Mouse (Mus musculus) Muller cell, postnatal 12 days (primary cell): ENCODE data around the gene Tex29.

Experiments
- DNase-seq: peaks from one replicate; pipeline ENCODE4 v3.0.0-alpha.2; 2015; ENCODE audit errors: inconsistent ontology term

Tex29 gene

DNA sequence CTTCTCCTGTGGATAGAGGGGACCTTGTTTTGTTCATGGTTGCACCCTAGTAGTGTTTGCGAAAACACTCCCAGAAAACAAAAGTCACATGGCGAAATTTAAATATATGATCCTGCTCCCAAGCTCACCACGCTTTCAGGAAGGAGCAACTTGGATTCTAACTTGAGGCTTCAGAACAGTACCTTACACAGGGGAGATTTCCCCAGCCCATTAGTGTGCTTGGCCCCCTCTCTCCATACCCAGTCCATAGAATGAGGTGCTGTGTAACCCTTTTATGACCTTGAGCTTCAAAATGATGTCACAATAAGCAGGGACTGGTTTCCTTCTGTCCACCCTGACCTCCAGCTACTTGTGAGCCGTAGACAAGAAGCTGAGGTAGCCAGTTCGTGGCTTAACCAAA, at the start of gene Tex29:
TSS of gene Tex29 (plus strand) at position 301 of the 400 bp plus-strand sequence.
- no peak for DNase-seq

DNA sequence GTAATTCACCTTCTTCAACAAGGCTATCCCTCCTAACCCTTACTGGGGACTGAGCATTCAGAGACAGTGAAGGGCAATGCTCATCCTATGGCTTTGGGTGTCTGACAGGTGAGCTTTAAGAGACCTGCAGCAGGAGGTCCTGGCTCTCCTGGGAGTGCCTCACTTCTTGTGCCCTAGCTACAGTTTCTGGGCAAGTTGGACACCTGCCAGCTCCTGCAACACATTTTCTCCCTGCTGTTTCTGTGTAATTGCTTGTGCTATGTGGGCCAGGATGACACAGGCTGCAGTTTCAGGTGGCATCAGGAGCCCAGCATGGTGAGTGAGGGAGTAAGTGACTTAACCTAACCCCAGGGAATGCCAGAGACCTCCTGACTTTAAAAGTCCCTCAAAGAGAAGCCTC, 45.3 kb upstream of the Tex29 start:
- peak; percentile 22 for DNase-seq

- peak; percentile 68 for DNase-seq
These were observed 43.1 kb upstream of the Tex29 start for GRCm38 (mm10) chr8:11797128-11797527.

DNA sequence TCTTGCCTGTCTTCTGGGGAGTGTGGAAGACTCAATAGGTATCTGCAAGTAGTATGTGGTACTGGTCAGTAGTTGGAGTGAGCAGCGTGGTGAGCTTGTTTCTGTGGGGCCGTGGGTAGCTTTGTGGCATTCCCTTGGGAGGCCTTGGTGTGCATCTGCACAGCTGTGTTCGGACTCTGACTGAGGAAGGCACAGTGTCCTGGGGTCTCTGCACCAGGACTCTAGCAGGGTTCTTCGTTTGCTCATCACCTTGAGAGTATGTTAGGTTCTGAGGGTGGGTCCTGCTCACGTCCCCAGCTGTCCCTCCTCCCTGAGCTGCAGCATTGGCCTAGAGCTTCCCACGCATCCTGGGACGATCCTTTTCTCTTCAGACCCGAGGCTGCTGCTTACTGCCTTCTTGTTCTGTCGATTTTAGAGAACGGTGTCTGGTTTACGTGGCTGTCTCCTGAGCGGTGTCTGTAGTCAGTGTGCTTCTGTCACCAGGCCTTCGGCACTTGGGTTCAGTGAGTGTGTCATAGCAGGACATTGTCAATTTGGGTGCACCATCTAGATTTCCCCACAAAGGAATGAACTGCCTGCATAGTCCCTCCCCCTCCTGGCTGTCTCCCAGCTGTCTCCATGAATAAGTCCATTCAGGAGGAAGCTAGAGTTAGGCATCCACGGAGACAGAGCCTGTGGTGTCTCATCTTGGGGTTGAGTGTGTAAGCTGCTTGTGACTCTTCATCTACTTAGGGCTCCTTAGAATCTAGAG, 42.4 kb upstream of the Tex29 start:
- peak; percentile 98 for DNase-seq

- DNase-seq: no peak
These were observed 41.8 kb upstream of the Tex29 start for GRCm38 (mm10) chr8:11798480-11798867.

DNA sequence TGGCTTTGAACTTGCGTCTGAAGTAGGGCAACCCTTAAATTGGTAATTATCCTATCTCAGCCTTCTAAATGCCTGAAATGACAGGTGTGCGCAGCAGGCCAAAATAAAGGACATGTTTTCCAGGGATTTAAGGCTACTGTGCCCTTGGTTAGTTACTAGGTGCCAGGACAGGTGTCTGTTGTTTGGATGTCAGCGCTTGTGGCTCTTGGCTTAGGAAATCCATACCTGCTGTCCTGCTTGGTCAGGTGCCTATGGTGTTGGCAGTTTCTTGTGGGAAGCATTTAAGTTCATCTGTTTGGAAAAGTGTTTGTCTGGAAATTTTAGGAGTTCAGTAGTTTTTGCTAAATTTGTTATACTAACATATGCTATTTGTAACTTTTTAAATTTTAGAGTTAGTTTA, 41.2 kb upstream of the Tex29 start:
- DNase-seq: no peak

DNA sequence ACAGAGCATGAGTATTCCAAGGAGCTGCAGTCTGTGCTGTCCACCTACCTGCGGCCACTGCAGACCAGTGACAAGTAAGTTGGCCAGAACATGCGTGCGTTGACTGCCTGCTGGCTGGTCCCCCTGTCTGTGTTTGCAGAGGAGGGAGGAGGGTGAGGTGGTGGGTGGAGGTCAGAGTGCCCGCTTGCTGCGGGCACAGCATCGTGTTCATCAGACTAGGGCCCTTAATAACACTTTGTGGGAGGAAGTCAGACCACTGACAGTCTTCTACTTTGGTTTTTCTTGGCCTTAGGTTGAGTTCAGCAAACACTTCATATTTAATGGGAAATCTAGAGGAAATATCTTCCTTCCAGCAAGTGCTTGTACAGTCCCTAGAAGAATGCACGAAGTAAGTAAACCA, 39.8 kb upstream of the Tex29 start:
- DNase-seq: no peak

- DNase-seq: peak; percentile 86
These were observed 38.7 kb upstream of the Tex29 start for GRCm38 (mm10) chr8:11801571-11801970.

DNA sequence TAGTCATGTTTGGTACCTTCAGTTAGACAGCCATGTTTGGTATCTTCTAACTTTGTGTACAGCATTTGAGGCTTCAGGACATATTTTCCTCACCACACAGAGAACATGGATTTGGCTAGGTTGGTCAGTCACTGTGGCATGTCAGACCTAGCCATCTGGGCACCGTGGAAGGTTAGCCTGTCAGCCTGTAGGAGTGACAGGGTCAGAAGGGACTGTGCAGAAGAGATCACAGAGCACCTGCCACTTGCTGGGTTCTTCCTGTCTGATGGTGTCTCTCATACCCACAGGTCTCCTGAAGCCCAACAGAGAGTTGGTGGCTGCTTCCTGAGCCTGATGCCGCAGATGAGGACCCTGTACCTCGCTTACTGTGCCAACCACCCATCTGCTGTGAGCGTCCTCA, 35.4 kb upstream of the Tex29 start:
- DNase-seq: no peak

DNA sequence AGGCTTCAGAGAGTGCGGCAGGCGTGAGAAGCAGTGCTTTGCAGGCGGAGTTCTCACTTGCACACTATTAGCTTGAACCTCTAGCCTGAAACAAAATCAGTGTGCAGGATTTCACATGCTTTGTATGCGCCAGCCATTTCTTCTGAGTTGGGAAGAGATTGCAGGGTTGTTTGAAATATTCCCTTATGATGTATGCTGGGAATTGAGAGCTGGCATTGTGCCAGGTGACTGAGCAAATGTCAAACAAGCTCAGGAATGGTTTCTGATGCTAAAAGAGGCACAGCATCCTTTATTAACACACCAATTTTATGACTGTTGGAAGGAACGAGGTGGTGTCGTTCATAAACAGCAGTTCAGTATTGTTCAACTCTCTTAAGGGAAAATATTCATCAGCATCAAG, 34.0 kb upstream of the Tex29 start:
- no peak for DNase-seq

DNA sequence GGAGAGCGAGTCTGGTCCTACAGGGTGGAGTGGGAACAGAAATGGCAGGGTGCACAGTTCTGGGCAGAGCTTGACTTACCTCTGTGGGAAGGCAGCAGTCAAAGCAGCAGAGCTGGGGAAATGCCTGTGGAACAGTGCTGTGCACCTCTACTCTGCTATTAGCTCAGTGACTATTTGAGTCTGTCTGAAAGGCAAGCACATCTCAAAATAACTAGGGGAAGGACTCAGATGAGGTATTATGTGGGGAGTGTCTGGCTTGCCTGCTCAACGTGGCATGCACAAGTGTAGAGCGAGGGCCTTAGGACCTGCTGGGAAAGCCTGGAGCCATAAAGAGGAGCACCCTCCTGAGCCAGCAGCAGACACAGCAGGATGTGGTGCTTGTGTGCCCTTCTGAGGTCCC, 32.9 kb upstream of the Tex29 start:
- DNase-seq: no peak

DNA sequence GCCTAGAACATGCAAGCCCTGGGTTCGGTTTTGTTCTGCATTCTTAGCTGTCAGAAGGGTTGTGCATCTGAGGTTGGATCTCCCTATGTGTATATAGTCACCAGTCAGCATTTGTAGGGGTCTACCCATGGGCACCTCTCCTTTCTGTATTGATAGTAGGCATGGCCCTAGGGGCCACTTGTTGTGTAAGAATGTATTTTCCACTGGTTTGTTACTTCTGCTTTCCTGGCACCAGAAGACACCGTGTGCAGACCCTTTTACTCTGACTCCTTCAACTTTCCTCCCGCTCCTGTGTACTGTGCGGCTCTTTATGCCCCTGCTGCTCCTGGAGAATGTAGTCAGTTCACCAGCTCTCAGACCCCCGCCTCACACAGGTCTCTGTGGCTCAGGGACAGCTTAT, 32.2 kb upstream of the Tex29 start:
- no peak for DNase-seq

GRCm38 (mm10) chr8:11810426-11810825, 29.8 kb upstream of the Tex29 start:
- DNase-seq: no peak

GRCm38 (mm10) chr8:11813801-11814200, 26.5 kb upstream of the Tex29 start:
- DNase-seq: no peak

DNA sequence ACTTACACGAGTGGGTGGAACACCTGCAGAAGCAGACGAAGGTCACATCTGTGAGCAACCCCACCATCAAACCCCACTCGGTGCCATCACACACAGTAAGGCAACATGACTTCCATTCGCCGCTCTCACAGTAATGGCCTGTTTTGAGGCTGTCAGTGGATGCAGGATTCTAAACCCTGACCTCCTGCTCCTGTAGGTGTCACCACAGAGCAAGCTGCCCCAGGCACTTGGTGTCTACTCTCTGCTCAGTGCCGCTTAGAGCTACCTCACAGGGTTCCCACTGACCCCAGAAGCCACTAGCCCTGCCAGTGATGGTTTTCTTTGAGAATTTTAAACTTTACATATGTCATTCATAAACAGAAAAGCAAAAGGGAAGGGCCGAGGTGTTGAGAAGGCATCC, 25.1 kb upstream of the Tex29 start:
- DNase-seq: no peak

GRCm38 (mm10) chr8:11820136-11820535, 20.1 kb upstream of the Tex29 start:
- DNase-seq: no peak

DNA sequence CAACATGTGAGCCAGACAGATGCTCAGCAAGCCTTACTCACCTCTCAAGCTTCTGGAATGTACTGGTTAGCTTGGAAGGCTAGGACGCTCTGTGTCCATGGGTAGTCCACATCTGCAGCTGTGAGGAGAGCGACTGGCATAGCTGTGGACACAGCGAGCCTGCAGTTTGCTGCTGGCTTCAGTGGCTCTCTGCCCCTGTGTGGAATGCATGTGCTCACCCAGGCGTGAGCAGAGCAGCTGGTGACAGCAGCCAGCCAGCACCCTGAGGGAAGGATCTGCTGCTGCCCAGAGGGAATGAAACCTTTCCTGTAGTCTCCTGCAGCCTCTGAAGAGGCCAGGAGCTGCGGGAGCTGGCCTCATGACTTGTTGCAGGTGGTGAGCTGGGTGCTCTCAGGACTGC, 19.7 kb upstream of the Tex29 start:
- peak; percentile 49 for DNase-seq

DNA sequence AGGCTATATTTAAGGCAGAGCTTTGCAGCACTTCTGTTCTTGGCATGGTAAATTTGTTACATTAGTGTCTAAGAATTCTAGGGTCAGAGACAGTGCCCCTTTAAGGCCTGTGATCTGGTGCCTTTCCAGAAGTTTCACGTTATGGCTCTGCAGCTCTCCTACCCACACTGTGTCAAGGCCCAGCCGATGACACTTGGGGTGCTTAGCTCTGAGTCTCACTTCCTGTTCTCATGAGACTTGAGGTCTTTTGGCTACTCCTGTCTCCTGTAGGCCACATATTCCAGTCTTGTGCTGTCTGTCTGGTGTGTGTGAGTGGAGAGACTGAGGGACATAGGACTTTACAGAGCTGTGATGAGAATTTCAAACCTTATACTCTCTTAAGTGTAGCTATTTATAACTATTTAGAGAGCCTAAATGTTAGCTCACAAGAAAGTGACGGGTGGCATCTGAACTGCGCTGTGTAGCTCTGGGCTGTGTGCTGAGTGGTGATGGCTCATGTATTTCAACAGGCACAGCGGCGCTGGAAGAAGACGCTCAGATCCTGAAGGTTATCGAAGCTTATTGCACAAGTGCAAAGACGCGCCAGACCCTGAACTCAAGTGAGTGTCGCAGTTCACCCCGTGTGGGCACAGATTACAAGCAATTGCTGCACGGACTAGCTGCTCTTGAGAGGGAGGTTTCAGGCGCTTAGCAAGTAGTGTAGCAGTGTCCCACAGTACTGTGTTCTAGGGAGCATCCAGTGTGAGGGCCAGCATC, 18.6 kb upstream of the Tex29 start:
- no peak for DNase-seq

GRCm38 (mm10) chr8:11822550-11823060, 17.7 kb upstream of the Tex29 start:
- no peak for DNase-seq

GRCm38 (mm10) chr8:11825756-11826155, 14.5 kb upstream of the Tex29 start:
- DNase-seq: no peak

DNA sequence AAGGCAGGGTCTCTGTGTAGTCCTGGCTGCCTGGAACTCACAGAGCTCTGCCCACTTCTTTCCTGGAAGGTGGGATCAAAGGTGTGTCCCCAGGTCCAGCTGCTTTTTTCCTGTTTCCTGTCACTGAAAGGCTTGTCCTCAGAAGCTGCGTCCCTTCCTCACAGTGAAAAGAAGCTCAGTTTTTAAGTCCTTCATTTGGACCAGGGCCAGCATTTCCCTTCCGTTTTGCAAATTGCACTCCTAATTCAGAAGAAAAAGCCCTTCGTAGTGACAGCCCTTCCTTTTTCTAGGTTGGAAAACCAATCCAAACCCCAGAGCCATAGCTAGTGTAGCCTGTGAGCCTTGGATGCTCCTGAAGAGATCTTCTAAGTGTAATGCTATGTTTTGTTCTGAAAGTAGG, 13.0 kb upstream of the Tex29 start:
- no peak for DNase-seq

GRCm38 (mm10) chr8:11830214-11831046, 9.8 kb upstream of the Tex29 start:
- no peak for DNase-seq
